Mouse (Mus musculus) right cerebral cortex, postnatal 4 days (tissue): ENCODE measurements around the gene Olfr676.
"Not testable (repeated sequence)": the region's sequence is repeated elsewhere in the genome, so short reads cannot be mapped to it uniquely, and the experiment has no call there.

Source experiments
- DNase-seq: peaks from one replicate; pipeline ENCODE4 v3.0.0-alpha.2; 2022

The Olfr676 gene

DNA sequence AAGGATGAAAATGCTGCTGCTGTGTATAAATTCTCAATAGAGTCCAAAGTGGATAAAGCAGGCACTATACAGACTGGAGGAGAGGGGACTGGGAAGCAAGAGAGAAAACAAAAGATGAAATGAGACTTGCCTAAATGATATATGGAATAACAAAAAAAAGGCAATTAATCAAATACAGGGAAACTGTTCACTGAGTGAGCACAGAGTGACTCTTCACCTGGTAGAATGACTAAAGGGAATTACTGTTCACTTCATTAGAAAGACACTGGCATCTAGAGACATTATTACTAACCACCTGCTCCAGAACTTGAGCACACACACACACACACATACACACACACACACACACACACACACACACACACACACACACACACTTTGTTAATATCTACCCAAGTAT, at the start of gene Olfr676:
Olfr676 (plus strand) TSS at position 301 of the 400 bp plus-strand sequence.
- DNase-seq = no peak

DNA sequence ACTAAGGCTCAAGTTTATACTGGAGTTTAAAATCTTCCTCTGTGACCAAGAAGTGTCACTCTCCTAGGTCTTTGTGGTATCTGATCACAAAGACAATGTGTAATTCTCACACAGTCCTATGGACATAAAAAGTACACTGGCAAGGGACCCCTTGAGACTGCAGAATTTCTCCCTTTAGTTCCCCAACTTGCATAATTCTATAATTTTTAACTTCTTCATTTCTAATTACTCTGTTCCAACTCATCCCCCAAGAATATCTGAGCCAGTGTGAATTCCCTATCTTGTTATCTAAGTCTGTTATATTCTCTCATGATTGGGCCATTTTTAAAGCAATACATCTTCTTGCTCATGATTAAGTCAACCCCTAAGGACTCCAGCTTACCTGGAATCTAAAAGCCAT, 30.6 kb upstream of the Olfr676 start, which contains the start of gene Olfr672:
Olfr672 (minus strand) TSS at position 101 of the 400 bp plus-strand sequence.
- no peak for DNase-seq

DNA sequence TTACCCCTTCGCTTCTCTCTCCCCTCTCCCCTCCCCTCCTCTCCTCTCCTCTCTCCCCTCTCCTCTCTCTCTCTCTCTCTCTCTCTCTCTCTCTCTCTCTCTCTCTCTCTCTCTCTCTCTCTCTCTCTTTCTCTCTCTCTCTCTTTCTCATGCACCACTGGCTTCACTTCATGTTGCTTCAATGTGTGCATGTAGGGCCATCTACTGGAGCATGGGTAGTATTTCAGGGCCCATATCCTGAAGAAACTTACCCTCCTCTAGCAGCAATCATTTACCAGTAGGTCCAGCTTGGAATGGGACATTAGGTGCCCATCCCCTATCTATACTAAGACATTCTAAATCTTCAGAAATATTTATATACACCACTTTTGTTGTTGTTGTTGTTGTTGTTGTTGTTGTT, 10.0 kb upstream of the Olfr676 start:
- DNase-seq = no peak

DNA sequence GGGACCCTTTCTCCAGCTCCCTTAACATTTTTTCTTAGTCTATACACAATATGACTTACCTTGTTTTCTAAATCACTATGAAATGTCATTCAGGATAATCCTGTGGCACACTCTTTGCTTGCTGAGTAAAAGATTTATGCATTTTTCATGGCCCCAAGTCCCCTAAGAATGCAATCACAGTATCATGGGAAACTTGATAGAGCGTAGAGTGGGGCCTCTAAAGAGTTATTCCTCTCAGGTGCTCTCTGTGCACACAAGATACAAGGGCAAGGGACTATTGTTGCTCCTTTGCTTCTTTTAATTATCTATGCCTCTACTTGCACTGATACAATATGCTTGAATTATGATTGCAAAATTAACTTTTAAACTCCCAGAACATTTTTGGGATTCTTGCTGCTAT, 4.1 kb upstream of the Olfr676 start, which contains the start of gene Olfr675:
Olfr675 (minus strand) TSS at position 101 of the 400 bp plus-strand sequence.
- no peak for DNase-seq

DNA sequence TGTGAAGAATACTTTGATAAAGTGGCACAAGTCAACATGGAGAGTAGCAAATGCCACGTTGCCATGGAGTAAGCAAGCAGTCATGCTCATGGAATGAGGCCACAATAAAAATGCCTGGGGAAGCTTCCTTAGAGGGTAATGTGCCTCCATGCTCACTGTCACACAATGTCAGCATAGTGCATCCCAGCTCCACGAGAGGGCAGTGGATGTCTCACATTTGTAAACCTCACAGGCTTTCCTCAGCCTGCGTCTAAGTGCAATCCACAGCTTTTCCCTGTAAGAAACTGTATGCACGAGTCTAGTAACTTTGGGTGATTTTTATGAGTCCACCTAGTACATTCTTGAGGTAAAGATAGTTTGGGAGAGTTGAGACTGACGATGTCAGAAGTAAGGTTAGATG, 1.3 kb downstream of the Olfr676 start:
- not testable (repeated sequence) for DNase-seq

DNA sequence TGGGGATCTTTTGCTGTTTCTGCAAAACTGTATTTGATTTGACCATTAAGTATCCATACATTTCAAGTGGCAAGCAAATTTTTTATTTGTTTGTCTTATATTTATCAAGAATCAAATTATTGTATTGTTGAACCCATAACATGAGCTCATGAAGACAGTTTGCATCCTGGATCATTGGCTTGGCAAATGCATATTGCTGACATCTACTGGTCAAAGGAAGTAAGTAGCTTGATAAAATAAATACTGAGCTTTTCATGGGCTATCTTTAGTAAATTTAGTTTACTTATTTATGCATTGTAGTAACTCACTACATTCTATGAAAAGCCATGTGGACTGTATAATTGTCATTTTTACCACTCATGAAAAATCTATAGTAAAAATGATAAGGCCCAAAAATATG, 26.5 kb downstream of the Olfr676 start:
- DNase-seq = no peak

DNA sequence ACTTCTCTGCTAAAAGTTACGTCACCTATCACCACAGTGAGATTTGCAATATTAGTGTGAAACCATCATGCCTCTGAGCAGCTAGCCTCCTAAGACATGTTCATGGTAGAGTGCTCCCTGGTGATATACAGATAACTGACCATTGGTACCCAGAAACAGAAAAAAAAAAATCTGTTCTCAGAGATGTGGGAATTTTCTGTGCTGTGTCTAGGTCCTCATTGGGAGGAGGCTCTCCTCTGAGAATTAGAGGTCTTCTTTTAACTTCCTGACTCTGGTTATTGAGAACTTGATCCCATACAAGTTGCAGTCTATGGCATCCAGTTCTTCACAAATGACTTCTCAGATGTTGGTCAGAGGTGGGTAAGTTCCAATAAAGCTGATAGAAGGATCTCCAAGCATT, 31.7 kb downstream of the Olfr676 start, which contains the start of gene Olfr678:
Olfr678 (plus strand) TSS at position 301 of the 400 bp plus-strand sequence.
- DNase-seq = no peak

DNA sequence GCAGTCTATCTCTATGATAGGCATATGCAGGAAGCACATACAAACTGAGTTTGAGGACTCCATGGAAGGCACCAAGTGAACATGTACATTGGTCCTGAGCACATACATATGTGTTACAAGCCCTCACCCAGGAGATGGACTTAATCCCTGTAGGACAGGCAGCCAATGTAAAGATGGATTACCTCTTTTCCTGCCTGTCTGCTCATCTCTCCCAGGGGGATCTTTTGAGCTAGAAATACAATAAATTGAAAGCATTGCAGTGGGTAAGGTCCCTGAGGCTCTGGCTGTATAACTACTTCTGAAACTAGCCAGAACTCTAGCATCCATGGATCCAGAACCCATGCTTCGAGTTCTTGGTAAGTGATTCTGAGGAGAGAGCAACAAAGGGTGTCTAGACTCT, 48.4 kb downstream of the Olfr676 start, which contains the start of gene Olfr679:
Olfr679 (plus strand) TSS at position 301 of the 400 bp plus-strand sequence.
- DNase-seq = no peak
